Mouse (Mus musculus) myocyte (in vitro differentiated cells): Measurements from ENCODE around the gene Fam71a. TPM values are rescaled to one million over a fixed set of nuclear protein-coding genes. Genes with fewer than 3 reads are reported as not detected.

Experiments used
- H3K27me3 ChIP-seq: one replicate; pipeline ENCODE4 v1.6.1; 2011; ENCODE audit not compliant: control insufficient read depth, insufficient read depth, insufficient read length
- H3K36me3 ChIP-seq: one replicate; pipeline ENCODE4 v1.6.1; 2011; ENCODE audit not compliant: control insufficient read depth, insufficient read depth
- H3K4me2 ChIP-seq: one replicate; pipeline ENCODE4 v1.6.1; 2011; ENCODE audit warnings: low read depth, control low read depth
- H3K4me3 ChIP-seq: one replicate; pipeline ENCODE4 v1.5.1; 2011; ENCODE audit warnings: mild to moderate bottlenecking, control low read depth, moderate library complexity
- H3K79me2 ChIP-seq: one replicate; pipeline ENCODE4 v1.6.1; 2011; ENCODE audit not compliant: control insufficient read depth, insufficient read depth
- H3ac ChIP-seq: one replicate; pipeline ENCODE4 v1.6.1; 2011; ENCODE audit not compliant: control insufficient read depth, insufficient read length
- CEBPB ChIP-seq: IDR thresholded peaks from 2 replicates; pipeline ENCODE4 v1.6.1; 2011; ENCODE audit warnings: mild to moderate bottlenecking, moderate library complexity; ENCODE audit not compliant: poor library complexity, insufficient read depth, severe bottlenecking
- E2F4 ChIP-seq: IDR thresholded peaks from one replicate; pipeline ENCODE4 v1.6.1; 2011; ENCODE audit warnings: mild to moderate bottlenecking, control low read depth, moderate library complexity; ENCODE audit not compliant: insufficient read depth
- MAX ChIP-seq: IDR thresholded peaks from one replicate; pipeline ENCODE4 v1.6.1; 2011; ENCODE audit warnings: low read depth, mild to moderate bottlenecking, control low read depth
- MYOD1 ChIP-seq, 3 experiments: IDR thresholded peaks; one replicate each; pipeline ENCODE4 v1.6.1; 2011; ENCODE audit warnings: control low read depth in 2 of 3, low read depth in 2 of 3, mild to moderate bottlenecking in 2 of 3, moderate library complexity in 1 of 3; ENCODE audit not compliant: insufficient read length in 2 of 3, control insufficient read depth in 1 of 3
- MYOG ChIP-seq, 3 experiments: IDR thresholded peaks; one replicate each; pipeline ENCODE4 v1.6.1; 2011; ENCODE audit warnings: control low read depth in 2 of 3, low read depth in 2 of 3, mild to moderate bottlenecking in 2 of 3; ENCODE audit not compliant: insufficient read length in 2 of 3, control insufficient read depth in 1 of 3, insufficient read depth in 1 of 3
- POLR2A ChIP-seq: IDR thresholded peaks from one replicate; pipeline ENCODE4 v1.6.1; 2011; ENCODE audit warnings: low read depth, mild to moderate bottlenecking, control low read depth, moderate library complexity; ENCODE audit not compliant: insufficient read length
- POLR2AphosphoS2 ChIP-seq: IDR thresholded peaks from one replicate; pipeline ENCODE4 v1.6.1; 2011; ENCODE audit warnings: low read depth, control low read depth; ENCODE audit not compliant: insufficient read length
- REST ChIP-seq: IDR thresholded peaks from one replicate; pipeline ENCODE4 v1.6.1; 2011; ENCODE audit warnings: mild to moderate bottlenecking, control low read depth, moderate library complexity; ENCODE audit not compliant: insufficient read depth, insufficient read length
- SRF ChIP-seq: IDR thresholded peaks from one replicate; pipeline ENCODE4 v1.6.1; 2011; ENCODE audit warnings: low read depth; ENCODE audit not compliant: control insufficient read depth, insufficient read length
- TCF12 ChIP-seq: IDR thresholded peaks from one replicate; pipeline ENCODE4 v1.6.1; 2011; ENCODE audit warnings: mild to moderate bottlenecking, control low read depth; ENCODE audit not compliant: poor library complexity, insufficient read depth, severe bottlenecking
- TCF3 ChIP-seq: IDR thresholded peaks from one replicate; pipeline ENCODE4 v1.6.1; 2011; ENCODE audit warnings: low read depth, control low read depth; ENCODE audit not compliant: insufficient read length
- USF1 ChIP-seq: IDR thresholded peaks from one replicate; pipeline ENCODE4 v1.6.1; 2011; ENCODE audit warnings: low read depth, mild to moderate bottlenecking, control low read depth, moderate library complexity
- polyA plus RNA-seq: library from polyadenylated mRNA; unstranded; fragments of >200 nt; fragmentation: generic; extraction: Trizol; gene quantifications from one replicate; pipeline ENCODE4 v1.2.1, GENCODE M21; 2012; ENCODE audit warnings: missing spikeins

Gene Fam71a
- polyA plus RNA-seq, 1 experiment: not detected

- Histone ChIP-seq H3K27me3 (peaks cover 25% of the 10 kb centered on the region), H3ac (no peak overlapping the region), H3K36me3 (no peaks in the 10 kb centered on the region), H3K4me3 (peak overlapping the region; percentile 98), H3K79me2 (peaks cover 13% of the 10 kb centered on the region), H3K4me2 (peak overlapping the region; percentile 100)
- TF ChIP-seq POLR2AphosphoS2 (no peak), MAX (no peak), SRF (no peak), TCF12 (no peak), MYOG (IDR thresholded peaks at IDR 0.05; ENCODE audit: control insufficient read depth in 1 of 3, insufficient read depth in 1 of 3, insufficient read length in 2 of 3, low read depth in 2 of 3) (no peak), E2F4 (no peak), TCF3 (no peak), USF1 (no peak), MYOD1 (IDR thresholded peaks at IDR 0.05; ENCODE audit: control insufficient read depth in 1 of 3, insufficient read length in 2 of 3, low read depth in 2 of 3) (no peak), REST (no peak), CEBPB (no peak), POLR2A (no peak)
Measured at GRCm38 (mm10) chr1:191185761-191186385, 21.3 kb upstream of the Fam71a start.

DNA sequence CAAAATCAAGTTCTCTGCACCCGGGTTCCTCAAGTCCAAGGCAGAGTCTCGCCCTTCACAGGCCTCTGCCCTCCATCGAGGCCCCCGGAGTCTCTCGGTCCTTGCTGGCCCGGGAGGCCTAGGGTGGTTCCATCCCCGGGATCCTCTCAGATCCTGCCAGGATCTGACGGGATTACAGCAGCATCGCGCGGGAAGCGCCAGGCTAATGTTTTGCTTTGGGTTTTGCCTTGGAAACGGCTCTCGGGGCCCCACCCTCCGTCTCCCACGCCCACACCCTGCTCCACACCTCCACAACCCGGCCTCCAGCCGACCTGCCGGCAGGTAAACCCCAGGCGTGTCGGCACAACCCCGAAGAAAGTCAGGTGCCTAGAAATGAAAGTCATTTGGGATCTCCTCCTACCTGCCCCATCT lies 20.2 kb upstream of the Fam71a start:
- Histone ChIP-seq H3K4me2 (peak overlapping the region; percentile 100), H3K36me3 (no peaks in the 10 kb centered on the region), H3ac (no peak overlapping the region), H3K4me3 (peak overlapping the region; percentile 98), H3K27me3 (peaks cover 20% of the 10 kb centered on the region), H3K79me2 (peaks cover 22% of the 10 kb centered on the region)
- TF ChIP-seq TCF12 (no peak), POLR2AphosphoS2 (no peak), MAX (no peak), MYOD1 (IDR thresholded peaks at IDR 0.05; ENCODE audit: control insufficient read depth in 1 of 3, insufficient read length in 2 of 3, low read depth in 2 of 3) (no peak), SRF (no peak), E2F4 (no peak), POLR2A (no peak), CEBPB (no peak), TCF3 (no peak), USF1 (no peak), REST (no peak)

- Histone ChIP-seq H3K27me3 (peaks cover 20% of the 10 kb centered on the region), H3K79me2 (peaks cover 28% of the 10 kb centered on the region), H3K36me3 (no peaks in the 10 kb centered on the region), H3K4me2 (peak overlapping the region; percentile 100), H3K4me3 (peak overlapping the region; percentile 98), H3ac (no peak overlapping the region)
- TF ChIP-seq POLR2AphosphoS2 (no peak), MYOD1 (IDR thresholded peaks at IDR 0.05; ENCODE audit: control insufficient read depth in 1 of 3, insufficient read length in 2 of 3, low read depth in 2 of 3) (no peak), SRF (no peak), POLR2A (no peak), E2F4 (no peak), MYOG (IDR thresholded peaks at IDR 0.05; ENCODE audit: control insufficient read depth in 1 of 3, insufficient read depth in 1 of 3, insufficient read length in 2 of 3, low read depth in 2 of 3) (no peak), REST (no peak), MAX (no peak), USF1 (no peak), CEBPB (no peak), TCF12 (no peak), TCF3 (no peak)
Measured at GRCm38 (mm10) chr1:191184066-191184815, 19.6 kb upstream of the Fam71a start.

GRCm38 (mm10) chr1:191183163-191184065 lies 18.8 kb upstream of the Fam71a start:
- TF ChIP-seq TCF12: no peak
- TF ChIP-seq POLR2AphosphoS2: peak; percentile 100
- no peak for TF ChIP-seq E2F4
- peak in 1 of 3 experiments; percentile 38 for TF ChIP-seq MYOD1 (IDR thresholded peaks at IDR 0.05; ENCODE audit: control insufficient read depth in 1 of 3, insufficient read length in 2 of 3, low read depth in 2 of 3)
- no peak for TF ChIP-seq REST
- peak; percentile 100 for TF ChIP-seq POLR2A
- TF ChIP-seq USF1: no peak
- TF ChIP-seq TCF3: peak; percentile 3
- peak in 1 of 3 experiments; percentile 54 for TF ChIP-seq MYOG (IDR thresholded peaks at IDR 0.05; ENCODE audit: control insufficient read depth in 1 of 3, insufficient read depth in 1 of 3, insufficient read length in 2 of 3, low read depth in 2 of 3)
- TF ChIP-seq SRF: peak; percentile 98
- peak; percentile 95 for TF ChIP-seq CEBPB
- no peak for TF ChIP-seq MAX
- Histone ChIP-seq H3K4me2 (peak overlapping the region; percentile 100), H3K4me3 (peak overlapping the region; percentile 98), H3ac (peak overlapping the region; percentile 57), H3K27me3 (peaks cover 16% of the 10 kb centered on the region), H3K36me3 (no peaks in the 10 kb centered on the region), H3K79me2 (peaks cover 28% of the 10 kb centered on the region)
